Mouse (Mus musculus): ENCODE results near the gene Epn1.
"Not testable (repeated sequence)": the region's sequence is repeated elsewhere in the genome, so short reads cannot be mapped to it uniquely, and the experiment has no call there.

Epn1 gene

GRCm38 (mm10) chr7:5074984-5075383 is 5.1 kb upstream of the Epn1 start:
- Histone ChIP-seq H3K27me3 (ENCODE audit: control insufficient read depth, insufficient read depth, low read length, poor library complexity, severe bottlenecking) (no peaks in the 10 kb centered on the region), H3K36me3 (ENCODE audit: control insufficient read depth, insufficient read depth, low read length, poor library complexity, severe bottlenecking) (peaks cover 36% of the 10 kb centered on the region)
- no peak for DNase-seq (ENCODE audit: low read depth, low spot score)

GRCm38 (mm10) chr7:5076931-5077330 is 3.1 kb upstream of the Epn1 start:
- Histone ChIP-seq H3K36me3 (ENCODE audit: control insufficient read depth, insufficient read depth, low read length, poor library complexity, severe bottlenecking) (peaks cover 26% of the 10 kb centered on the region), H3K27me3 (ENCODE audit: control insufficient read depth, insufficient read depth, low read length, poor library complexity, severe bottlenecking) (no peaks in the 10 kb centered on the region)
- DNase-seq (ENCODE audit: low read depth, low spot score): no peak

DNA sequence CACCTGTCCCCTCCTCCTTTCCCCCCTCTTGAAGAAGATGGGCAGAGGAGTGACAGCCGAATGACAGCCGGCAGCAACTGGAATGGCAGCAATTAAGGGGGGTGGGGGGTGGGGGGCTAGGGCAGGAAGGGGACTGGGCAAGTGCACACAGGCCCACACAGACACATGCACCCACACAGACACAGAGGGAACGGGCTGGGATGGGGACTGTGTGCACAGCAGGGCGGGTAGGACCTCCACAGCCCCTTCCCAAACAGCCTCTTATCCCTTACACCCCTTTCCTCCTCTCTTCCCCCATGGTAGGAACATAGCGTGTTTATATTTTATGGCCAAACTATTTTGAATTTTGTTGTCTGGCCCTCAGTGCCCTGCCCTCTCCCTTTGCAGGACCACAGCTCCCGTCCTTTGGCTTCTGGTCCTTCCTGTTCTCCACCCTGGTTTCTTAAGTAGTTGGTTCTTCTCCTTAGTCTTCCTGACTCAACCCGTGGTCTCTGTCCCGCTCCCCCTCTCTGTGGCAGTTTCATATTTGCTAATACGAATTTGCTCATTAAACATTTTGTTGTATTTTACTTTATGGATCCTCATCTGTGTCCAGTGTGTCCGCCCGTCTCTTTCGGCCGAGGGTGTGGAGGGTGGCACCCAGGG is 548 bp upstream of the Epn1 start:
- DNase-seq (ENCODE audit: low read depth, low spot score); H3K27me3 ChIP-seq (ENCODE audit: control insufficient read depth, insufficient read depth, low read length, poor library complexity, severe bottlenecking): not testable (repeated sequence)
- peaks cover 15% of the 10 kb centered on the region for H3K36me3 ChIP-seq (ENCODE audit: control insufficient read depth, insufficient read depth, low read length, poor library complexity, severe bottlenecking)

DNA sequence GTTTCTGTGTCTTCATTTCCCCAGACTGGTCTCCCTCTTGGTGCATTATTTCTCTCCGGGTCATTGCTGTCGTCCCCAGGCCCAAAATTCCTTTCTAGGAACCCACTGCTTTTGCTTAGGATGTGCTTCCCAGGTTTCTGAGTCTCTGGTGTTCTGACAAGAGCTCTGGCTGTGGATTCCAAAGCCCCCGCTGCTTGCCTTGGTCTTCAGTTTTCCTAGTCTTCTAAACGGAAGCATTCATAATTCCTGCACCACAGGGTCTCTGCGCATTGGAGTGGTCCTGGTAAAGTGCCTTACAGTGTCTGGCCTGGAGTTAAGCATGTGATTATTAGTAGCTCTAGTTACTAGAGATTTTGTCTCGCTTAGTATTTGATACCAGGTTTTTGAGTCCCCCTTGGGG is 780 bp downstream of the Epn1 start:
- DNase-seq (ENCODE audit: low read depth, low spot score): no peak
- Histone ChIP-seq H3K27me3 (ENCODE audit: control insufficient read depth, insufficient read depth, low read length, poor library complexity, severe bottlenecking) (no peaks in the 10 kb centered on the region), H3K36me3 (ENCODE audit: control insufficient read depth, insufficient read depth, low read length, poor library complexity, severe bottlenecking) (peaks cover 16% of the 10 kb centered on the region)

GRCm38 (mm10) chr7:5081241-5081640 is 1.2 kb downstream of the Epn1 start:
- peaks cover 16% of the 10 kb centered on the region for H3K36me3 ChIP-seq (ENCODE audit: control insufficient read depth, insufficient read depth, low read length, poor library complexity, severe bottlenecking)
- no peak for DNase-seq (ENCODE audit: low read depth, low spot score)
- no peaks in the 10 kb centered on the region for H3K27me3 ChIP-seq (ENCODE audit: control insufficient read depth, insufficient read depth, low read length, poor library complexity, severe bottlenecking)

GRCm38 (mm10) chr7:5081939-5082338 is 1.9 kb downstream of the Epn1 start:
- DNase-seq (ENCODE audit: low read depth, low spot score): no peak
- Histone ChIP-seq H3K36me3 (ENCODE audit: control insufficient read depth, insufficient read depth, low read length, poor library complexity, severe bottlenecking) (peaks cover 14% of the 10 kb centered on the region), H3K27me3 (ENCODE audit: control insufficient read depth, insufficient read depth, low read length, poor library complexity, severe bottlenecking) (no peaks in the 10 kb centered on the region)

- Histone ChIP-seq H3K36me3 (ENCODE audit: control insufficient read depth, insufficient read depth, low read length, poor library complexity, severe bottlenecking) (peaks cover 7% of the 10 kb centered on the region), H3K27me3 (ENCODE audit: control insufficient read depth, insufficient read depth, low read length, poor library complexity, severe bottlenecking) (no peaks in the 10 kb centered on the region)
- DNase-seq (ENCODE audit: low read depth, low spot score): peak; percentile 89
These were observed 3.5 kb downstream of the Epn1 start for GRCm38 (mm10) chr7:5083325-5084105.

DNA sequence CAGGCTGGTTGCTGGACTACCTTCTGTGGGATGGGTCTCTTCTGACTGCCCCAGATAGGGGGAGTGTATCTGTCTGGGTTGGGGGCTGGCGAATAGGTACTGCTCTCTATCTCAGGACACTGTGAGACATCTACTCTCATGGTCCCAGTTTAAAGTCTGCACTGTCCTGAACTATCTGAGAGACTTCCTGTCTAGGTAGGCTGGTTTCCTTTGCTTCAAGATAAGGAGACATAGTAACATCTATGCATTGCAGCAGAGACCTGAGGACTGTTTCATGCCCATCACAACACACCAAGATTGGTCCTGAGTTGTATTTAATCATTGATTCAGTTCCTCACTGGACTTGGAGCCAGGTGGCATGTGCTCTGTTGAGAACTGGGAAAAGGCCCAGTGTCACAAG is 5.5 kb downstream of the Epn1 start:
- DNase-seq (ENCODE audit: low read depth, low spot score): no peak
- Histone ChIP-seq H3K36me3 (ENCODE audit: control insufficient read depth, insufficient read depth, low read length, poor library complexity, severe bottlenecking) (peaks cover 7% of the 10 kb centered on the region), H3K27me3 (ENCODE audit: control insufficient read depth, insufficient read depth, low read length, poor library complexity, severe bottlenecking) (no peaks in the 10 kb centered on the region)

- no peaks in the 10 kb centered on the region for H3K27me3 ChIP-seq (ENCODE audit: control insufficient read depth, insufficient read depth, low read length, poor library complexity, severe bottlenecking)
- no peak for DNase-seq (ENCODE audit: low read depth, low spot score)
- peaks cover 7% of the 10 kb centered on the region for H3K36me3 ChIP-seq (ENCODE audit: control insufficient read depth, insufficient read depth, low read length, poor library complexity, severe bottlenecking)
These were observed 6.9 kb downstream of the Epn1 start for GRCm38 (mm10) chr7:5086921-5087440.

- DNase-seq (ENCODE audit: low read depth, low spot score): no peak
- Histone ChIP-seq H3K27me3 (ENCODE audit: control insufficient read depth, insufficient read depth, low read length, poor library complexity, severe bottlenecking) (no peaks in the 10 kb centered on the region), H3K36me3 (ENCODE audit: control insufficient read depth, insufficient read depth, low read length, poor library complexity, severe bottlenecking) (peaks cover 11% of the 10 kb centered on the region)
These were observed 7.9 kb downstream of the Epn1 start for GRCm38 (mm10) chr7:5087886-5088285.

DNA sequence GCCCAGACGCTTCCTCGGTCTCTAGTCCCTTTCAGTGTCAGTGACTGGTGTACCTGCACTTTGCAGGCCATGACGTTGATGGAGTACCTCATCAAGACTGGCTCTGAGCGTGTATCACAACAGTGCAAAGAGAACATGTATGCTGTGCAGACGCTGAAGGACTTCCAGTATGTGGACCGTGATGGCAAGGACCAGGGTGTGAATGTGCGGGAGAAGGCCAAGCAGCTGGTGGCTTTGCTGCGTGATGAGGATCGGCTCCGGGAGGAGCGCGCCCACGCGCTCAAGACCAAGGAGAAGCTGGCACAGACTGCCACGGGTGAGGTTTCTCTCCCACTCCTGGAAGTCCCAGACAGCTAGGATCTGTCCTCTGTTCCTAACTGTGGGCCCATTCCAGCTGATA is 9.8 kb downstream of the Epn1 start:
- peaks cover 15% of the 10 kb centered on the region for H3K36me3 ChIP-seq (ENCODE audit: control insufficient read depth, insufficient read depth, low read length, poor library complexity, severe bottlenecking)
- no peaks in the 10 kb centered on the region for H3K27me3 ChIP-seq (ENCODE audit: control insufficient read depth, insufficient read depth, low read length, poor library complexity, severe bottlenecking)
- no peak for DNase-seq (ENCODE audit: low read depth, low spot score)

GRCm38 (mm10) chr7:5091008-5091728 is 11.1 kb downstream of the Epn1 start:
- DNase-seq (ENCODE audit: low read depth, low spot score): no peak
- peaks cover 10% of the 10 kb centered on the region for H3K36me3 ChIP-seq (ENCODE audit: control insufficient read depth, insufficient read depth, low read length, poor library complexity, severe bottlenecking)
- no peaks in the 10 kb centered on the region for H3K27me3 ChIP-seq (ENCODE audit: control insufficient read depth, insufficient read depth, low read length, poor library complexity, severe bottlenecking)

DNA sequence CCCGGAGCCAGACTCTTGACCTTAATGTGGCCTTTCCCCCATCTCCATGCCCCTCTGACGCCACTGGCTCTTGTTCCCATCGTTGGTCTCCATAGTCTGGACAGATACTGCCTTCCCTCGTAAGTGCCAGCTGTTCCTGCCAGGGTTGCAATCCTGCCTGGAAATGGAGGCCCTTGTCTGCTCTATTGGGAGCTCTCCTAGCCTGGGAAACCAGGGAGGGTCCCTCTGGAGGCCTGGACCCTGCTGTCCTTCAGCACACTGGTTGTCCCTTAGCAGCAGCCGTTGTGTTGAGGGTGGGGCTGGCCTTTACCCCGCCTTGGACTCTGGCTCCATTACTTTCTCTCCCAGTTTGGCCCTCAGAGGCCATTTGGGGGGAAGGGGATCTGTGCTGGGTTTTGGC is 12.3 kb downstream of the Epn1 start:
- peaks cover 10% of the 10 kb centered on the region for H3K36me3 ChIP-seq (ENCODE audit: control insufficient read depth, insufficient read depth, low read length, poor library complexity, severe bottlenecking)
- H3K27me3 ChIP-seq (ENCODE audit: control insufficient read depth, insufficient read depth, low read length, poor library complexity, severe bottlenecking): no peaks in the 10 kb centered on the region
- no peak for DNase-seq (ENCODE audit: low read depth, low spot score)

DNA sequence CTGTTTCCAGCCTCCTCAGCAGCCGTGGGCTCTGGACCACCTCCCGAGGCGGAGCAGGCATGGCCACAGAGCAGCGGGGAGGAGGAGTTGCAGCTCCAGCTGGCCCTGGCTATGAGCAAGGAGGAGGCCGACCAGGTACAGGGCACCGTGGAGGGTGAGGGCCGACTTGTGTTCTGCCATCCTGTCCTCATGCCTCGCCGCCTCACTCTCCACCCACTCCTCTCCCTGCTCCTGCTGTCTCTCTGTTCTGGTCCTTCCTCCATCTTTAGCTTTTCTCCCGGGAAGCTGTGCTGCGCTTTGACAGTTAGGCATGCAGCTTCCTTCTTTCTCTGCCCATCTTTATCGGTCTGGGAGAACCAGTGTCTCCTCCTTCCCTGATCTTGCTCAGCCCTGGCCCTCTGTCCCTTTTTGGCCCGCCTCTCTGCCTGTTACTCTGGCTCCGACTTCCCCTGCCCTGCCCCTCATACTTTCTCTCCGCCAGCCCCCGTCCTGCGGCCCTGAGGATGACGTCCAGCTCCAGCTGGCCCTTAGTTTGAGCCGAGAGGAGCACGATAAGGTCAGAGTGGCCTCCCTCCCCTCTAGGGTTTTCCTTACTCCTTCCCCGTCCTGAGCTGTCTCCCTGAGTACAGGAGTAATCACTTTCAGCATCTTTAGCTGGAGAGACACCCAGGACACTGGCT is 12.9 kb downstream of the Epn1 start:
- H3K36me3 ChIP-seq (ENCODE audit: control insufficient read depth, insufficient read depth, low read length, poor library complexity, severe bottlenecking): peaks cover 16% of the 10 kb centered on the region
- DNase-seq (ENCODE audit: low read depth, low spot score): no peak
- no peaks in the 10 kb centered on the region for H3K27me3 ChIP-seq (ENCODE audit: control insufficient read depth, insufficient read depth, low read length, poor library complexity, severe bottlenecking)
